Mouse (Mus musculus) hindbrain, embryonic 13.5 days (tissue): ENCODE results near the gene Mpp4. TPM values are rescaled to one million over a fixed set of nuclear protein-coding genes. Genes with fewer than 3 reads are reported as not detected.

ENCODE experiments used
- ATAC-seq: fragments of 200-750 bp; cut with Nextera tagmentation; 2 replicates; pipeline ENCODE4 v1.8.0; 2017; ENCODE audit warnings: moderate TSS enrichment; ENCODE audit not compliant: low FRiP score
- H3K27ac ChIP-seq: fragments of 300-500 bp; sonication (generic); 2 replicates; pipeline ENCODE4 v1.5.1; 2015; ENCODE audit warnings: inconsistent platforms, mild to moderate bottlenecking, moderate library complexity
- H3K27me3 ChIP-seq: fragments of 300-500 bp; sonication (generic); 2 replicates; pipeline ENCODE4 v1.6.1; 2015; ENCODE audit warnings: mild to moderate bottlenecking, inconsistent platforms
- H3K36me3 ChIP-seq: fragments of 300-500 bp; sonication (generic); 2 replicates; pipeline ENCODE4 v1.6.1; 2015; ENCODE audit warnings: mild to moderate bottlenecking, inconsistent platforms
- H3K4me1 ChIP-seq: fragments of 300-500 bp; sonication (generic); replicated peaks from 2 replicates; pipeline ENCODE4 v1.6.1; 2015; ENCODE audit warnings: inconsistent platforms
- H3K4me2 ChIP-seq: fragments of 300-500 bp; sonication (generic); 2 replicates; pipeline ENCODE4 v1.6.1; 2015; ENCODE audit warnings: inconsistent platforms, mild to moderate bottlenecking, moderate library complexity
- H3K4me3 ChIP-seq: fragments of 300-500 bp; sonication (generic); 2 replicates; pipeline ENCODE4 v1.5.1; 2015; ENCODE audit warnings: mild to moderate bottlenecking, inconsistent platforms
- H3K9ac ChIP-seq: fragments of 300-500 bp; sonication (generic); 2 replicates; pipeline ENCODE4 v1.6.1; 2015; ENCODE audit warnings: mild to moderate bottlenecking, inconsistent platforms
- H3K9me3 ChIP-seq: fragments of 300-500 bp; sonication (generic); 2 replicates; pipeline ENCODE4 v1.6.1; 2016; ENCODE audit warnings: inconsistent platforms
- WGBS: fragments of 180-500 bp; shearing (Covaris S2); methylation state at CpG from one replicate; pipeline ENCODE4 v1.1.7; 2015; 5-methylcytosine and 5-hydroxymethylcytosine counted together
- polyA plus RNA-seq: library from polyadenylated mRNA; unstranded; fragments of >200 nt; fragmentation: Nextera tagmentation; extraction: Ambion mirVana; gene quantifications from 2 replicates; pipeline ENCODE4 v1.2.1, GENCODE M21; 2015

Mpp4 gene
- polyA plus RNA-seq, 1 experiment from 2014 or later, result 0.71 TPM

DNA sequence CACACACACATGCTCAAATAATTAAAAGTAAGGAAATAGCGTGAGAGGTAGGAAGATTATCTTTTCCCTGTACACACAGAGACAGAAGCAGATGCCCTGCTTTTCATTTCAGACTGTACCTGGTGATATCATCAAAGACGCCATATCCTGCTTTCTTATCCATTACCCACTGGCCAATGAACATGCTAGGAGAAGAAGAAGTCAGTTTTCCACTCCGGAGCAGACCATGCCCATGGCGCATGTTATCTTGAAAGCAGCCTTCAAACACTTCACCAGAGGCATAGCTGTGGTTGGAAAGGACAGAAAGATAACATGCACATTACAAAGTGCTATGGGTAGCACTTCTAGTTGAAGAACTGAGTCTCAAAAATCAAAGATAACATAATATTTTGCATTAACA, 19.9 kb upstream of the Mpp4 start:
- Histone ChIP-seq H3K4me3 (no peak overlapping the region), H3K4me2 (no peak overlapping the region), H3K27ac (no peak overlapping the region), H3K9me3 (no peaks in the 10 kb centered on the region), H3K4me1 (no peaks in the 10 kb centered on the region), H3K9ac (no peak overlapping the region), H3K27me3 (no peaks in the 10 kb centered on the region), H3K36me3 (peaks cover 85% of the 10 kb centered on the region)
- ATAC-seq, result no peak
- WGBS, result 93% methylated on average over 4 of the region's 4 CpGs

DNA sequence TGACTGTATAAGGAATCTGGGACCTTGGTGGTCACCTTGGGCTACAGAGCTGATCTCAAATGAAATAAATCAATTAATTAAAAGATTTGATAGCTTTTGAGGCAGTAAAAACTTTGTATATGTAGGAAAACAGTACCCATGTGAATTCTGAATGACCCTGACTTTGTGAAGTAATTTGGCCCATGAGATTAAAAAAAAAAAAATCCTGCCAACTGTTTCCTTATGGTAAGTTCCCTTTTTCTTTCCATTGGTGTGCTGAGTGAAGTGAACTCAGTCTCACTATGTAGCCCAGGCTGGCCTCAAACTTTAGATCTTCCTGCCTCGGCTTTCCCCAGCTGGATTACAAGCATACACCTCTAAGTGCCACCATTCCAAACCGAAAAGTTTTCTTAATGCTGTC, 19.2 kb upstream of the Mpp4 start:
- Histone ChIP-seq H3K9ac (no peak overlapping the region), H3K36me3 (peaks cover 86% of the 10 kb centered on the region), H3K4me3 (no peak overlapping the region), H3K27me3 (no peaks in the 10 kb centered on the region), H3K4me1 (no peaks in the 10 kb centered on the region), H3K9me3 (no peaks in the 10 kb centered on the region), H3K4me2 (no peak overlapping the region), H3K27ac (no peak overlapping the region)
- ATAC-seq, result no peak
- 94% methylated on average over 2 of the region's 2 CpGs for WGBS

DNA sequence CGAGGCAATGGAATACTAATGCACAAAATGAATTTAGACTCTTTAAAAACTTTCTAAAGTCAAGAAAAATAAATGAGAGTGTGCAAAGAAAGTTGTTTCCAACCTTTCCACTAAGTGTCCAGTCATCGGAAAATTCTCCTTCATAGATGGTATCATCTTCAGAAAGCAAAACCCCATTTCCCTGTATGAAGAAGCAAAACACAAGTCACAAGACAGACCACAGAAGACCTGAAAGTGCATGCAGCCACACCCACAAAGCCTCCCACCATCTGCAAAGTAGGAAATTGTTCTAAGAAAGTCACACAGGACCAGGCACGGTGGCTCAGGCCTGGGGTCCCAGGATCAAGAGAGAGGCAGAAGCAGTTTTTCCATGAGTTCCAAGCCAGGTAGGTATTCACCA, 16.8 kb upstream of the Mpp4 start:
- no peaks in the 10 kb centered on the region for H3K4me1 ChIP-seq
- H3K9me3 ChIP-seq, result no peaks in the 10 kb centered on the region
- H3K4me3 ChIP-seq, result no peak overlapping the region
- no peak overlapping the region for H3K27ac ChIP-seq
- H3K9ac ChIP-seq, result no peak overlapping the region
- H3K4me2 ChIP-seq, result no peak overlapping the region
- peaks cover 86% of the 10 kb centered on the region for H3K36me3 ChIP-seq
- 96% methylated on average over 3 of the region's 3 CpGs for WGBS
- H3K27me3 ChIP-seq, result no peaks in the 10 kb centered on the region
- ATAC-seq, result no peak

DNA sequence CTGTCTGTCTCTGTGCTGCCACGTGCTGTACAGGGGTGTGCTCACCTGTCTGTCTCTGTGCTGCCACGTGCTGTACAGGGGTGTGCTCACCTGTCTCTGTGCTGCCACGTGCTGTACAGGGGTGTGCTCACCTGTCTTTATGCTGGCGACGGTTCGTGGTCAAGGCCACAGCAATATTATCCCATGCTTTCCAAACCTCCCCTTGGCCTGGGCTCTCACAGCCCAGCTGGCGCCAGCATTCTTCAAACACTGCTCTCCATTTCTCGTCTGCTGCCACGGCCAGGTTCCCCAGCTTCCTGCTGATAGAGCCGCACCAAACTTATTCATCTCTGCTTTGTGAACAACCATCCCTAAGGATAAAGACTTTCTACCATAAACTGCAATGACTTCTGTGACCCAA, 15.2 kb upstream of the Mpp4 start:
- H3K9ac ChIP-seq, result no peak overlapping the region
- H3K36me3 ChIP-seq, result peaks cover 80% of the 10 kb centered on the region
- H3K4me3 ChIP-seq, result no peak overlapping the region

DNA sequence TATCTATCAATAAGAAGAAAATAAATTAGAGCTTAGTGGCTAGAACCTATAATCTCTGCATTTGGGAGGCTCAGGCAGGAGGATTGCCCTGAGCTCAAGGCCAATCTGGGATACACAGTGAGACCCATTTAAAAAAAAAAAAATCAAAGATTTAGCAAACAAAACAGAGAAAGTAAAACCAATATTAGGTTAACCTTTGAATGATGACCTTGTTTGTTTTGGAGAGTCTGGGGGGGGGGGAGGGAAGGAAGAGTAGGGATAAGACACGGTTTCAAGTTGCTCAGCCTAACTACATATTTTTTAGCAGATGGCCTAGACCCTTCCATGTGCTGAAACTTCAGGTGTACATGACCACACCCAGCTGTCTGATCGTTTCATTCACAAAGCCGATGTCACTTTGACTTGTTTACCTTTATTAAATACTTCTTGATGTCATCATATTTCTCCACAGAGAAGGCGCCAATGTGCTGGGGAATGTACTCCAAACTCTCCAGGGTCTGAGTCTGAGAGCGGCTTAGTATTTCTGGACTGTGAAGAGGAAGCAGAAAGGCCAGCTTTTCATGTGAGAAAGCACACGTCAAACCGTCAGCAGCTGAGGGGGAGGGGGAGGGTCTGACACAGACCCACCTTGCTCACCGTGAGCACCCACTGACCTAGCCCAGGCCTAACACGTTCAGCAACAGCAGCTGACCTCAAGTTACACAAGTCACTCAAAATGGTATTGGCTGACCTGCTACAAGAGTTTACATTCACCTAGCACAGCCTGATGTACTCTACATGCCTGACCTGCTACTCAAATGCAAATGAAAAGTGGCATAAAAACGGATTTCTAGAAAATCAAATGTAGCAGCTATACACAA, 11.6 kb upstream of the Mpp4 start:
- no peak overlapping the region for H3K27ac ChIP-seq
- H3K9me3 ChIP-seq, result no peaks in the 10 kb centered on the region
- no peaks in the 10 kb centered on the region for H3K4me1 ChIP-seq
- H3K9ac ChIP-seq, result no peak overlapping the region
- 83% methylated on average over 10 of the region's 10 CpGs for WGBS
- ATAC-seq, result no peak
- H3K36me3 ChIP-seq, result peaks cover 78% of the 10 kb centered on the region
- H3K27me3 ChIP-seq, result no peaks in the 10 kb centered on the region
- H3K4me3 ChIP-seq, result no peak overlapping the region
- no peak overlapping the region for H3K4me2 ChIP-seq

More for the DNA sequence above, 15.2 kb upstream of the Mpp4 start:
- Histone ChIP-seq H3K27ac (no peak overlapping the region), H3K27me3 (no peaks in the 10 kb centered on the region), H3K4me1 (no peaks in the 10 kb centered on the region), H3K4me2 (no peak overlapping the region), H3K9me3 (no peaks in the 10 kb centered on the region)
- WGBS, result 91% methylated on average over 10 of the region's 10 CpGs
- ATAC-seq, result no peak

DNA sequence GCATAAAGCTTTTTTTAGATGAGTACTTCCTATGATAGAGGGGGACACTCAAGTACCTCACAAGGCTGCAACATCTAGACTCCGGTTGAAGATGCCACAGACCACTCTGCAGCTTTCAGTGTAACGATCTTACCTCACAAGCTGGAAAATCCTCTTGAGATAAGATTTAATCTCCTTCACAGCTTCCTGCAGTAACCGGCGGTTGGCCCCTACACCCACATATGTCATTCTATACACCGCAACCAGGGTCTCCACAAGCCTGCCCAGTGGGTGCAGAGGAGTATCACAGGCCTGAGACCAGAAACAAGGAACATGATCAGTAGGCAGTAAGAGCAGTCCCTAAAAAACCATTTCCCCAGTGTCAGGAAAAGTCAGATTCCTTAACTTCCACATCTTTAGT, 9.8 kb upstream of the Mpp4 start:
- no peaks in the 10 kb centered on the region for H3K9me3 ChIP-seq
- no peak overlapping the region for H3K9ac ChIP-seq
- H3K4me3 ChIP-seq, result no peak overlapping the region
- ATAC-seq, result no peak
- no peak overlapping the region for H3K27ac ChIP-seq
- no peaks in the 10 kb centered on the region for H3K4me1 ChIP-seq
- peaks cover 69% of the 10 kb centered on the region for H3K36me3 ChIP-seq
- no peak overlapping the region for H3K4me2 ChIP-seq
- WGBS, result 94% methylated on average over 5 of the region's 5 CpGs
- no peaks in the 10 kb centered on the region for H3K27me3 ChIP-seq

DNA sequence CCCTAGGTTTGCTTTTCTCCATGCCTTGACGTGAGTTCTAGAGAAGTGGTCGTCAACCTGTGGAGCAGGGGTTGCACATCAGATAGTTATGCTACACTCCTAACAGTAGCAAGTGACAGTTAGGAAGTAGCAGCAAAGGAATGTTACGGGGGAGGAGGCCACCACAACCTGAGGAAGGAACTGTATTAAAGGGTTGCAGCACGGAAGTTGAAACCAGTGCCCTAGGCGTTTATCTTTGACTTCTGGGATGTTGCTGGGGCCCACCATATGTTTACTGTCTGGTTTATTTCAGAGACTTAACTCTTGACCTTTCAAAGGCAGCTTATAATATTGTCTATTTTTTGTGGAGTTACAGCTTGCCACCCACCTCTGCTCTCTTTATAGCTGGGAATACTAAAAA, 8.7 kb upstream of the Mpp4 start:
- Histone ChIP-seq H3K36me3 (peaks cover 70% of the 10 kb centered on the region), H3K4me3 (no peak overlapping the region), H3K4me1 (no peaks in the 10 kb centered on the region), H3K27me3 (no peaks in the 10 kb centered on the region), H3K27ac (no peak overlapping the region), H3K9ac (no peak overlapping the region), H3K9me3 (no peaks in the 10 kb centered on the region), H3K4me2 (no peak overlapping the region)
- ATAC-seq, result no peak
- WGBS, result 85% methylated on average over 5 of the region's 5 CpGs

DNA sequence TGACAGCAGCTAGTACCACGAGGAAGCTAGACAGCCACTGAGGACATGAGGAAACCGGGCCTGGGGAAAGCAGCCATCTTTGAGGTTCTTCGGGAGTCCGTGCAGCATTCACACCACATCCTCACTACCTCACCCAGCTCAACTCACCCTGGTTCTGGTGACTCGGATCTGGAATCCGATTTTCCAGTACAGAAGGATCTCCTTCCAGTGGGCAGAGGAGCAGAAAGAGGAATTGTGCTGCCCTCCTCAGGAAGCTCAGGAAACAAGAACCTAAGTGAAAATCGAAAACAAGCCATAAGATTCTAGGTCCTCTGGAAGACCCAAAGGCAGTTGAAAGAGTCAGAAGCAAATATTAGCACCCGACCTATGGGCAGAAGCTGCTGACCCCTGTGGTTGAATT, 7.1 kb upstream of the Mpp4 start:
- Histone ChIP-seq H3K4me1 (no peaks in the 10 kb centered on the region), H3K4me3 (no peak overlapping the region), H3K9ac (no peak overlapping the region), H3K4me2 (no peak overlapping the region), H3K27ac (no peak overlapping the region), H3K9me3 (no peaks in the 10 kb centered on the region), H3K36me3 (peaks cover 72% of the 10 kb centered on the region), H3K27me3 (no peaks in the 10 kb centered on the region)
- WGBS, result 82% methylated on average over 8 of the region's 8 CpGs
- ATAC-seq, result no peak

DNA sequence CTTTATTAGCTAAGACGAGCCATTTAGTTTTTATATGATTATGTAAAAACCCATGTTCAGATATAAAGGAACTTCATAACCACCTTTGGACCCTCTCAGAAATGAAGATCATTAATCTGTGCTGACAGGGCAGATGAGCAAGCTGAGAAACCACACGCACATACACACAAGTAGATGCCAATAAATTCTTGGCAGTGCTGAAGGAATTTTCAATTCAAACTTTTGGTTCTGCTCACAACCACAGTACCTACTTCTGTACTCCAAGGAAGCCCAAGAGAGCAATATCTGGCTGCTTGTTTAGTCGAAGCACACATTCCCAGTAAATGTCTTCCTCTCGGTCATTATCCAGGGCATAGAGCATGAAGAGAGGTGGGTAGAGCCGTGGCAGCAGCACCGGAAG, 6.4 kb upstream of the Mpp4 start:
- Histone ChIP-seq H3K27me3 (no peaks in the 10 kb centered on the region), H3K36me3 (peaks cover 68% of the 10 kb centered on the region), H3K27ac (no peak overlapping the region), H3K4me1 (no peaks in the 10 kb centered on the region), H3K9ac (no peak overlapping the region), H3K4me2 (no peak overlapping the region), H3K9me3 (no peaks in the 10 kb centered on the region), H3K4me3 (no peak overlapping the region)
- ATAC-seq, result no peak
- 87% methylated on average over 6 of the region's 6 CpGs for whole genome bisulfite sequencing

DNA sequence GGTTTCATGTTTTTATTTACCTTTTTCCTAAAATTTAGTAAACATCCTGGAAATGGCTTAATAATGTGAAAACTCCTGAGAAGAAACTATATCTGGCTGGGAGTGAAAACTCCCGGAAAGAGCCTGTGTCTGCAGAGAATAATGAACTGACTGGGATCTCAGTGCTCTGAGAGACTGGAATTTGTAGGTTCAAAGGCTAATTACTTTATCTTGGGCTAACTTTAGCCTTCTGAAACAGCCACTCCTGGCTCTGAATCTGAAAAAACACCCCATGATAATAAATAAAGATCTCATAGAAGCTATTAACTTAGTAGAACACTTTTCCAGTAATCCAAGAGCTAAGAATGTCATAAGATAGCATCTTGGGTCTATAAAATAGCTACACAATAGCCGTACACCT, 5.4 kb upstream of the Mpp4 start:
- H3K9ac ChIP-seq, result no peak overlapping the region
- H3K27ac ChIP-seq, result no peak overlapping the region
- 92% methylated on average over 2 of the region's 2 CpGs for WGBS
- peaks cover 74% of the 10 kb centered on the region for H3K36me3 ChIP-seq
- no peak overlapping the region for H3K4me2 ChIP-seq
- H3K27me3 ChIP-seq, result no peaks in the 10 kb centered on the region
- no peak for ATAC-seq
- no peaks in the 10 kb centered on the region for H3K4me1 ChIP-seq
- no peaks in the 10 kb centered on the region for H3K9me3 ChIP-seq
- no peak overlapping the region for H3K4me3 ChIP-seq

DNA sequence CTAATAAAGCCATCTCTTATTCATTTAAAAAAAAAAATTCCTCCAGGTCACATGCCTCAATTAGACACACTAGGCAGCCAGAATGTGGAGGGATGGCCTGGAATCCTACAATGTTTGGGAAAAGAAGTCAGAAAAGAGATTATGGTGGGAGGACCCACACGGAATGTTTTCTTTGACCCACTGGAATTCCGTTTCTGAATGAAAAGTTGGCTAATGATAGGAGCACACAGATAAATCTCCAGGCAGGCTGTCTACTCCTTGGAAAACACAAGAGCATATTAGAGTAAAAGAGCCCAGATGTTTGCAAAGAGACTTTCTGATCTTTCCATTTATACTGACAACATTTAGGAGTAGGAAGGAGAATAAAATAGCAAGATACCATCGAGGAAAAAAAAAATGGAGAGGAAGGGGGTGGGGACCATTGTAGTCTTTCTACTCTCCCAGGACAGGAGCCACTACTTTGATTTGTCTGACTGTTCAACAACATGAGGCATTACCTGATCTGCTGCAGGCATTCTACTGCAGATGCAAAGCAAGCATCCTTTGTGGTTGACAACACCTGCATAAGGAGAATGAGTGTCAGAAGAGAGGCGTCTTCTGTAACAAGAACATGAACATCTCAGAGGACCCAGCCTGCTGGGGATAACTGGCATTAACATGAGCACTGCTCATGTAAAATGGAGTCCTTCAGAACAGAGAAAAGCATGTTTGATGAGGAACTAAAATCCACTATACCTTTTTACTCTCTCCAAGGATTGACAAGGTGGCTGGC, 4.7 kb upstream of the Mpp4 start:
- Histone ChIP-seq H3K9ac (no peak overlapping the region), H3K9me3 (no peaks in the 10 kb centered on the region), H3K4me3 (no peak overlapping the region), H3K36me3 (peaks cover 74% of the 10 kb centered on the region), H3K27me3 (no peaks in the 10 kb centered on the region), H3K4me1 (no peaks in the 10 kb centered on the region), H3K4me2 (no peak overlapping the region), H3K27ac (no peak overlapping the region)
- WGBS, result 90% methylated on average over 4 of the region's 4 CpGs
- ATAC-seq, result no peak

DNA sequence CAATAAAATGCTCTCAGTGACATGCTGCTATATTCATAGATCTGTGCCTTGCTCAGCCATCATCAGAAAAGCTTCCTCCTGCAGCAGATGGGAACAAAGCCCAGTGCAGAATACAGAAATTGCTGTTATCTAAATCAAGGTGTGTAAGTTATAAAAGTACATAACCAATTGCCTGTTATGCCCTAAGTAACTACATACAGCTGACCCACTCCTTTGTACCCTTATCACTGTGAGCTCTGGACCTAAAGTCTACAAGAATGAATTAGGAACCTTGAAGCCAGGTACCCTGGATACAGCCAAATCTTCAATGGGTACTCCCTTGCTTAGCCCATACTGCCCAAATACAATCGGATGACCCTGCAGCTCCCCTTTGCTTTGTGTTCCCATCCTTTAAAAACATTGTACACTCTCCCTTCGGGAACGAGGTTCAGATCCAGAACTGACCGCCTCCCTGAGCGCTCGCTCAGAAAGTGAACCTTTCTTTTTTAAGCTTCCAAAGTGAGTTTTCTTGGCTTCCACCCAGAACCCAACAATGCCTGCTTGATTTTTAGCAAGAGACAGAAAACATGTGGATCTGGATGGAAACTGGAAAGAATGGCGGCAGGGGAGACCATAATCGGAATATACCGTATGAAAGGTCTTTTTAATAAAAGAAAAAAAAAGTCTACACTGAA, 3.2 kb upstream of the Mpp4 start:
- Histone ChIP-seq H3K9me3 (no peaks in the 10 kb centered on the region), H3K27ac (no peak overlapping the region), H3K4me1 (no peaks in the 10 kb centered on the region), H3K4me2 (no peak overlapping the region), H3K36me3 (peaks cover 72% of the 10 kb centered on the region), H3K27me3 (no peaks in the 10 kb centered on the region), H3K9ac (no peak overlapping the region), H3K4me3 (no peak overlapping the region)
- ATAC-seq, result no peak
- WGBS, result 94% methylated on average over 9 of the region's 9 CpGs
